Mouse (Mus musculus): ENCODE data around the gene Smarcb1. TPM values are rescaled to one million over a fixed set of nuclear protein-coding genes. Genes with fewer than 3 reads are reported as not detected.
A peak's percentile ranks its signal among the peaks of the same experiment; 100 is the strongest.

Gene Smarcb1
- polyA plus RNA-seq, 2 experiments, result 116 to 177 TPM

DNA sequence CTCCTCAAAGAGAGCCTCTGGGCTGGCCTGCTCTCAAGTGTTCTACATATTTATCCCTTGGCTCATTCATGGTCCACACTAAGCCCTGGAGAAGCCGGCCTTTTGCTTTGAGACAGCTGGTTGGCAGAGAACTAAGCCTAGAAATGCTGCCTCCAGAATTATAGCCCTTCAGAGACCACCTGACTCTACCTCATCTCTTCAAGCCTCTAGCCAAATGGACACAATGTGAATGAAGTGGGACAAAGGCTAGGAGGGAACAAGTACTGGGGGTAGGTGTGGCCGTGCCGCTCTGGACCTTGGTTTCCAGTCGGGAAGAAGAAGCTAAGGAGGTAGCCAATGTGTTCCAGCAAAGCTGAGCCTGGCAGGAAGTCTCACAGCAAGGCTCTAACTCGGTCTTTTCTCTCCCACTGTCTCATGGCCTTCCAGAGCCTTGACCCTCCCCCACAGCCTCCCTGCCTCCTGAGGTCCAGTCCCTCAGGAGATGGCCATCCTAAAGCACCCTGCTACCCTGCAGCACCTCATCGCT lies 23.3 kb downstream of the Smarcb1 start:
- ATAC-seq (ENCODE audit: low FRiP score, low read depth), result no peak
- Histone ChIP-seq H3K27ac (replicated peaks; ENCODE audit: low read depth, low read length) (no peak overlapping the region), H3K4me1 (ENCODE audit: control insufficient read depth, insufficient read depth, low read length) (peaks cover 5% of the 10 kb centered on the region; the same call in 1 of the 2 replicates), H3K9me3 (ENCODE audit: control insufficient read depth, low read length) (no peaks in the 10 kb centered on the region), H3K9ac (ENCODE audit: low read depth, low read length, severe bottlenecking) (no peak overlapping the region), H3K4me3 (replicated peaks; ENCODE audit: low read length) (no peak overlapping the region), H3K4me2 (replicated peaks; ENCODE audit: low read depth, low read length, severe bottlenecking) (no peak overlapping the region), H3K36me3 (ENCODE audit: control insufficient read depth, insufficient read depth, low read length) (peaks cover 69% of the 10 kb centered on the region), H3K27me3 (ENCODE audit: control insufficient read depth, insufficient read depth, low read length) (no peaks in the 10 kb centered on the region)
- DNase-seq (ENCODE audit: low spot score), result no peak
- WGBS, result 71% methylated on average over 6 of the region's 6 CpGs
- TF ChIP-seq POLR2A (IDR thresholded peaks at IDR 0.05; ENCODE audit: borderline replicate concordance, extremely low read depth, insufficient read depth, insufficient read length), result no peak

DNA sequence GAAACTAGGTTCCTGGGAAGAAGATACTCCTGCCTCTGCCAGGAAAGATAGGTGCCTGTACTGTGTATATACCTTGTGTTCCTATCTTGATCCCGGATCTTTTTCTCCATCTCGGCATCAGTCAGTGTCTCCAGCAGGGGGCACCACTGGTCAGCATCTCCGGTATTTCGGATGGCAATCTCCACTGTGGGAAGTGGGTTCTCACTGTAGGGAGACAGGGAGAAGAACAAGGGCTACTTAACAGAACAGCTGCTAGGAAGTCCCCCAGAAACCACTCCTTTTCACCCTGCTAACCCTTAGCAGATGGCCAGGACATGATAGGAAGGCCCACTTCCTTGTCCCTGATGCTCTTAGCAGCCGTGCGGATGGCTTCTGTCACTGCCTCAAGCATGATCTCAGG lies 24.0 kb downstream of the Smarcb1 start:
- ATAC-seq (ENCODE audit: low FRiP score, low read depth) (no peak), DNase-seq (ENCODE audit: low spot score) (peak; percentile 65)
- no peak overlapping the region for H3K4me3 ChIP-seq (replicated peaks; ENCODE audit: low read length)
- no peaks in the 10 kb centered on the region for H3K27me3 ChIP-seq (ENCODE audit: control insufficient read depth, insufficient read depth, low read length)
- no peak for TF ChIP-seq POLR2A (IDR thresholded peaks at IDR 0.05; ENCODE audit: borderline replicate concordance, extremely low read depth, insufficient read depth, insufficient read length)
- peaks cover 5% of the 10 kb centered on the region; the same call in 1 of the 2 replicates for H3K4me1 ChIP-seq (ENCODE audit: control insufficient read depth, insufficient read depth, low read length)
- peaks cover 61% of the 10 kb centered on the region for H3K36me3 ChIP-seq (ENCODE audit: control insufficient read depth, insufficient read depth, low read length)
- H3K4me2 ChIP-seq (replicated peaks; ENCODE audit: low read depth, low read length, severe bottlenecking), result no peak overlapping the region
- no peak overlapping the region for H3K27ac ChIP-seq (replicated peaks; ENCODE audit: low read depth, low read length)
- no peaks in the 10 kb centered on the region for H3K9me3 ChIP-seq (ENCODE audit: control insufficient read depth, low read length)
- 38% methylated on average over 6 of the region's 6 CpGs for WGBS
- no peak overlapping the region for H3K9ac ChIP-seq (ENCODE audit: low read depth, low read length, severe bottlenecking)

GRCm38 (mm10) chr10:75896208-75896607 lies 25.2 kb downstream of the Smarcb1 start:
- ATAC-seq (ENCODE audit: low FRiP score, low read depth) (no peak), DNase-seq (ENCODE audit: low spot score) (no peak)
- no peaks in the 10 kb centered on the region for H3K27me3 ChIP-seq (ENCODE audit: control insufficient read depth, insufficient read depth, low read length)
- H3K4me2 ChIP-seq (replicated peaks; ENCODE audit: low read depth, low read length, severe bottlenecking), result no peak overlapping the region
- H3K9me3 ChIP-seq (ENCODE audit: control insufficient read depth, low read length), result no peaks in the 10 kb centered on the region
- WGBS, result 88% methylated on average over 1 of the region's 1 CpGs
- no peak overlapping the region for H3K4me3 ChIP-seq (replicated peaks; ENCODE audit: low read length)
- TF ChIP-seq POLR2A (IDR thresholded peaks at IDR 0.05; ENCODE audit: borderline replicate concordance, extremely low read depth, insufficient read depth, insufficient read length), result no peak
- H3K36me3 ChIP-seq (ENCODE audit: control insufficient read depth, insufficient read depth, low read length), result peaks cover 50% of the 10 kb centered on the region
- H3K4me1 ChIP-seq (ENCODE audit: control insufficient read depth, insufficient read depth, low read length), result peaks cover 5% of the 10 kb centered on the region; the same call in 1 of the 2 replicates
- H3K9ac ChIP-seq (ENCODE audit: low read depth, low read length, severe bottlenecking), result no peak overlapping the region
- H3K27ac ChIP-seq (replicated peaks; ENCODE audit: low read depth, low read length), result no peak overlapping the region

DNA sequence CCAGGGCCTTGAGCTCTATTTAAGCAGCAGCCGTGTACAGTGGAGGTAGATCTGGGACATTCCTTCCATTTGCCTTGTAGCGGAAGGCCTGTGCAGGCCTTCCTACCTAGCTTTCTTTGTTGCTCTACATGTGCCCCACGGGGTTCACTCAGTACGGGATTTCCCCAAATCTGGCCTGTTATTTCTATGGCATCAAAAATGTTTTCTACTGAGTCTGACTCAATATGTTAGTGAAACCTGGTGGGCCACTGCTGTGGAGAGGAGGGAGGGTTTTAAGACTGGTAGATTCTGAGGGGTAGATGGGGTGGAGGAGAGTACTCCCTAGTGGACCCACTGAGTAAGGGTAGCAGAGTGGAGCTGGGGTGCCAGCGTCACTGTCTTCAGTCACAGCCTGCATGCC lies 25.7 kb downstream of the Smarcb1 start:
- Histone ChIP-seq H3K9ac (ENCODE audit: low read depth, low read length, severe bottlenecking) (no peak overlapping the region), H3K27ac (replicated peaks; ENCODE audit: low read depth, low read length) (no peak overlapping the region), H3K27me3 (ENCODE audit: control insufficient read depth, insufficient read depth, low read length) (no peaks in the 10 kb centered on the region), H3K9me3 (ENCODE audit: control insufficient read depth, low read length) (no peaks in the 10 kb centered on the region), H3K4me3 (replicated peaks; ENCODE audit: low read length) (no peak overlapping the region), H3K4me1 (ENCODE audit: control insufficient read depth, insufficient read depth, low read length) (peaks cover 5% of the 10 kb centered on the region; the same call in 1 of the 2 replicates), H3K4me2 (replicated peaks; ENCODE audit: low read depth, low read length, severe bottlenecking) (no peak overlapping the region), H3K36me3 (ENCODE audit: control insufficient read depth, insufficient read depth, low read length) (peaks cover 45% of the 10 kb centered on the region)
- WGBS, result 91% methylated on average over 5 of the region's 5 CpGs
- DNase-seq (ENCODE audit: low spot score), result no peak
- ATAC-seq (ENCODE audit: low FRiP score, low read depth), result no peak
- TF ChIP-seq POLR2A (IDR thresholded peaks at IDR 0.05; ENCODE audit: borderline replicate concordance, extremely low read depth, insufficient read depth, insufficient read length), result no peak

GRCm38 (mm10) chr10:75894601-75895000 lies 26.8 kb downstream of the Smarcb1 start:
- Histone ChIP-seq H3K4me2 (replicated peaks; ENCODE audit: low read depth, low read length, severe bottlenecking) (no peak overlapping the region), H3K9me3 (ENCODE audit: control insufficient read depth, low read length) (no peaks in the 10 kb centered on the region), H3K4me3 (replicated peaks; ENCODE audit: low read length) (no peak overlapping the region), H3K9ac (ENCODE audit: low read depth, low read length, severe bottlenecking) (no peak overlapping the region), H3K36me3 (ENCODE audit: control insufficient read depth, insufficient read depth, low read length) (peaks cover 40% of the 10 kb centered on the region), H3K27me3 (ENCODE audit: control insufficient read depth, insufficient read depth, low read length) (no peaks in the 10 kb centered on the region), H3K27ac (replicated peaks; ENCODE audit: low read depth, low read length) (no peak overlapping the region), H3K4me1 (ENCODE audit: control insufficient read depth, insufficient read depth, low read length) (peaks cover 6% of the 10 kb centered on the region)
- no peak for ATAC-seq (ENCODE audit: low FRiP score, low read depth)
- 66% methylated on average over 6 of the region's 6 CpGs for WGBS
- no peak for TF ChIP-seq POLR2A (IDR thresholded peaks at IDR 0.05; ENCODE audit: borderline replicate concordance, extremely low read depth, insufficient read depth, insufficient read length)
- DNase-seq (ENCODE audit: low spot score), result no peak
